Mouse (Mus musculus) bone marrow macrophage, adult 2 months (primary cell): Measurements from ENCODE around the gene Pdzd9. TPM values are rescaled to one million over a fixed set of nuclear protein-coding genes. Genes with fewer than 3 reads are reported as not detected.

Experiments used
- H3K27ac ChIP-seq: 2 replicates; pipeline ENCODE4 v1.5.1; 2012; ENCODE audit warnings: low read depth, low read length; ENCODE audit not compliant: insufficient read depth
- H3K4me1 ChIP-seq: 2 replicates; pipeline ENCODE4 v1.6.1; 2012; ENCODE audit warnings: low read length; ENCODE audit not compliant: control insufficient read depth, insufficient read depth
- H3K4me3 ChIP-seq: 2 replicates; pipeline ENCODE4 v1.5.1; 2012; ENCODE audit warnings: mild to moderate bottlenecking, low read length, moderate library complexity; ENCODE audit not compliant: insufficient read depth
- CTCF ChIP-seq: IDR thresholded peaks from 2 replicates; pipeline ENCODE4 v1.5.1; 2012; ENCODE audit warnings: low read depth, mild to moderate bottlenecking, low read length, moderate library complexity
- POLR2A ChIP-seq: IDR thresholded peaks from 2 replicates; pipeline ENCODE4 v1.6.1; 2012; ENCODE audit warnings: mild to moderate bottlenecking, low read depth, low read length, borderline replicate concordance
- polyA plus RNA-seq: library from polyadenylated mRNA; stranded (reverse); fragments of >200 nt; gene quantifications from 2 replicates; pipeline ENCODE4 v1.2.4, GENCODE M21; 2012; ENCODE audit not compliant: missing spikeins, insufficient read depth, insufficient read length

Pdzd9 gene
- polyA plus RNA-seq, 1 experiment = 0.42 TPM

GRCm38 (mm10) chr7:120647849-120648248, 22.3 kb downstream of the Pdzd9 start:
- peaks cover 2% of the 10 kb centered on the region for H3K4me1 ChIP-seq
- no peak overlapping the region for H3K4me3 ChIP-seq
- TF ChIP-seq CTCF = no peak
- TF ChIP-seq POLR2A = no peak

GRCm38 (mm10) chr7:120643217-120643616, 26.9 kb downstream of the Pdzd9 start:
- no peak for TF ChIP-seq POLR2A
- TF ChIP-seq CTCF = no peak
- Histone ChIP-seq H3K27ac (no peak overlapping the region), H3K4me1 (peaks cover 2% of the 10 kb centered on the region), H3K4me3 (no peak overlapping the region)

More at GRCm38 (mm10) chr7:120647849-120648248, 22.3 kb downstream of the Pdzd9 start:
- no peak overlapping the region for H3K27ac ChIP-seq

DNA sequence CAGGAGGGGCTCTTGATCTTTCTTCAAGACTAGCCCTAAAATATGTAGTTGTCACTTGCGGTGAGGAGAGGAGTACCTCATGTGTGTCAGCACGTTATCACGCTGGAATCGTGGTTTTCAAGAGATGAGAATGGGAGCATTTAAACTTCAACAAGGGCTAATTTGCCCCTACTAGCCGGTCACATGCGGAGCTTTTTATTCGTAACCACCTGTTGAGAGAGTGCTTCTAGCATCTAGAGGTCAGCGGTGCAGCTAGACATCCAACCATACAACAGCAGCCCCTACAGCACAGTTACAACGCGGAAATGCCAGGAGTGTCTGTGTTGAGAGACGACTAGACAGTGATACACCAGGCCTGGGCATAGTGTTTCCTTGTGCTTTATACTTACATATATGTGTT, 34.3 kb downstream of the Pdzd9 start:
- Histone ChIP-seq H3K4me1 (peaks cover 7% of the 10 kb centered on the region), H3K27ac (peak overlapping the region; percentile 76; the same call in 1 of the 2 replicates), H3K4me3 (peak overlapping the region; percentile 89)
- TF ChIP-seq CTCF = no peak
- TF ChIP-seq POLR2A = no peak

DNA sequence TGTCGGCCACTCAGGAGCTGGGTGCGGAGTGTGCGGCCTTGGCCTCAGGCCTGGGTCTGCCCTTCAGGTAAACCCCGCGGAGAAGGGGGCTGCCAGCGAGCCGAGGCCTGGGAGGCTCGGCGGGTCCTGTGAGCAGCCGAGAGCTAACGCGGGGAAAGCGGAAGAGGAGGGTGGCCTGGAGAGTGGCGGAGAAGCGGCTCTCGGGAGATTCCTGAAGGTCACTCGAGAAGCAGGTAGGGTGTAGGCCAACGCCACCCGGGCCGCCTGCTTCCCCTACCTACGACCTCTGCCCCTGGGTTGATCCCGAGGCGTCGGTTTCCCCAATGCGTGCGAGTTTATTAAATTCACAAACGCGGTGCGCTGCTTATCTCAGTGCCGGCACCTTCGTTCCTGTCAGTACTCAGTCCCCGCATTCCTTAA, 34.8 kb downstream of the Pdzd9 start:
- Histone ChIP-seq H3K4me1 (peaks cover 7% of the 10 kb centered on the region), H3K4me3 (peak overlapping the region; percentile 89), H3K27ac (peak overlapping the region; percentile 76)
- no peak for TF ChIP-seq POLR2A
- TF ChIP-seq CTCF = no peak

DNA sequence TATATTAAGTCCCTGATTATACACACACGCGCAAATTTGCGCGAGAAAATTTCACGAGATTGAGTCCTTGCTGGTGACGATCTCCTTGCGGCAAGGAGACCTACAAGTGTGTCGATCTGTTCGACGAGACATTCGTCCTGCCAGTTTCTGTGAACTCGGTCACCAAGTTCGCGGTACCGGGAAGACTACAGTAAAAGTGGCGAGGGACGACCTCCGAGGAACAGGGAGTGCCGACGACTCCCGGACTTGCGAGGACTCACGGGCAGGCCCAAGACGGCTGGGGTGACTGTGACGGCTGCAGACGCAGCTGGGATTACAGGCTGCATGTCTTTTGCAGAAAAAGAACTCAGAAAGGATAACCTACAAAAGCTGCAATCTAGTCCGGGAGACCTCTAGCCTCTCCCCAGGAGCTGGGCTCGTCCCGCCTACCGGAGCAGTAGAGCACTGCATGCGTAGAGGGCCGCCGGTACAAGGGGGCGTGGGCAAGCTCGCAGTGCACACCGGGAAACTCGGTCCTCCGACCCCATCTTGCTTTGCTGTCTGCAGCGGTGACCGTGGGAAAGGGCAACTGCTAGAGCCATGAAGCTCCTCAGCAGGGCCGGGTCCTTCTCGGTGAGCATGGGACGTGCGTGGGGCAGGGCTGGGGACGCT, 35.3 kb downstream of the Pdzd9 start, which contains the start of gene Uqcrc2:
Gene Uqcrc2 (plus strand): TSS at position 466 of the 651 bp plus-strand sequence.
- no peak for TF ChIP-seq CTCF
- no peak for TF ChIP-seq POLR2A
- Histone ChIP-seq H3K4me3 (peak within 1 kb of the TSS; percentile 89), H3K4me1 (peaks cover 7% of the 10 kb centered on the region), H3K27ac (peak within 1 kb of the TSS; percentile 76)

DNA sequence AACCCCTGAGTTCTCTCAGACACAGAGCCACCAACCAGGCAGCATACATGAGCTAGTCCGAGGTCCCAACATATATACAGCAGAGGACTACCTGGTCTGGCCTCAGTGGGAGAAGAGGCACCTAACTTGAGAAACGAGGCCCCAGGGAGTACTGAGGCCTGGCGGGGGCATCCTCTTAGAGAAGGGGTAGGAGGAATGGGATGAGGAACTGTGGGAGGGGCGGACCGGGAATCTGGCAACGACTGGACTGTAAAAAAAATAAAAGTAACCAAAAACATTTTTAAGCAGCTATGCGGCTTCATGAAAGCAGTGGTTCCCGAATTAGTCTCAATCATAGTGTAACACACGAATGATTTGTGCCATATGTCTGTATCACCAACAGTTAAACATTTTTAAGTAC, 35.8 kb downstream of the Pdzd9 start:
- Histone ChIP-seq H3K27ac (peak overlapping the region; percentile 57), H3K4me3 (peak overlapping the region; percentile 89), H3K4me1 (peaks cover 7% of the 10 kb centered on the region)
- TF ChIP-seq CTCF (no peak), POLR2A (no peak)

- no peak for TF ChIP-seq CTCF
- no peak for TF ChIP-seq POLR2A
Observed at GRCm38 (mm10) chr7:120632518-120632917, 37.6 kb downstream of the Pdzd9 start.

GRCm38 (mm10) chr7:120620841-120621240, 49.3 kb downstream of the Pdzd9 start:
- TF ChIP-seq CTCF (no peak), POLR2A (no peak)
- no peak overlapping the region for H3K4me3 ChIP-seq
- no peaks in the 10 kb centered on the region for H3K4me1 ChIP-seq
- no peak overlapping the region for H3K27ac ChIP-seq

More at GRCm38 (mm10) chr7:120632518-120632917, 37.6 kb downstream of the Pdzd9 start:
- Histone ChIP-seq H3K4me3 (no peak overlapping the region), H3K27ac (no peak overlapping the region), H3K4me1 (peaks cover 7% of the 10 kb centered on the region)

GRCm38 (mm10) chr7:120620075-120620771, 49.9 kb downstream of the Pdzd9 start:
- Histone ChIP-seq H3K27ac (no peak overlapping the region), H3K4me1 (no peaks in the 10 kb centered on the region), H3K4me3 (no peak overlapping the region)
- TF ChIP-seq POLR2A = no peak
- TF ChIP-seq CTCF = no peak

Other genes with a start within 250 kb of the Pdzd9 start
- gene Uqcrc2, start 35.2 kb downstream of the Pdzd9 start, polyA plus RNA-seq = 75.3 and 99.8 TPM in 2 replicates
- 22.2 and 35.0 TPM in 2 replicates for gene Mosmo, start 7.3 kb upstream of the Pdzd9 start, polyA plus RNA-seq
- not detected in 2 replicates for gene Vwa3a, start 69.0 kb upstream of the Pdzd9 start, polyA plus RNA-seq
- not detected in 2 replicates for gene Gm5737, start 142.0 kb upstream of the Pdzd9 start, polyA plus RNA-seq
- 10.4 and 15.1 TPM in 2 replicates for gene Eef2k, start 172.5 kb upstream of the Pdzd9 start, polyA plus RNA-seq
- 9.2 and 9.3 TPM in 2 replicates for gene Polr3e, start 247.4 kb upstream of the Pdzd9 start, polyA plus RNA-seq